Mouse (Mus musculus): ENCODE measurements around the gene Msrb3.

DNA sequence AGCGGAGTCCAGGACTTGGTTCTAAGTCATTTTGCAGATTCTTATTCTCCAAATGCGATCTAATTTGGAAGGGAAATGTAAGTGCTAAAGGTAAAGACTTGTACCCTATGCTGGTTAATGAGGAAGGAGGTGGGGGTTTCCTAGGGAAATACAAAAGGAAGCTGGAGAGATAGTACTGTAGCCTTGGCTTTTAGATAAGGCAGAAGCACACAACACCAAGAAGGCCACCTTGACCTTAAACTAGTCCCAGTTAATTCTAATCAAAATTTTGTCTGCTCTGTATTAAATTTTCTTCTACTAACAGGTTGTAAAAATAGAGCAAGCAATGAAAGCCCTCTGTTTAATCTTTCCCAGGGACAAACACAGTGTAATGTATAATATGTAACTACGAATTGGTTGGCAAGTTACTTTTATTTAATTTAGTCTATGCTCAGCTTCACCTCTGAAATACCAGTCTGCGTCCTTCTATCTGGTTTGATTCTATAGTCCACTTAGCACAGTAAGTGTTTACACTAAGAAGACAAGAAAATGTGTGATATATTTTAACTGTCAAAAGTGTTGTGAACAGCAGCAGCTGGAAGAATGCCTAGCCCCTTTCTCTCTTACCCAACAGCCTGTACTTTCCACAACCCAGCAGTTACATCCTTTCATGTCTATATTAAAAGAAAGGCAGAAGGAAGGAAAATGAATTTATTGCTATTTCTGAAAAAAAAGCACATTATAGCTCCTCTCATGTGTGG, 87.9 kb downstream of the Msrb3 start:
- TF ChIP-seq CTCF (IDR thresholded peaks at IDR 0.05; ENCODE audit: low read depth), result no peak
- no peak for TF ChIP-seq EP300 (IDR thresholded peaks at IDR 0.05; ENCODE audit: low read depth)
